Mouse (Mus musculus): ENCODE results near the gene Clec2d. TPM values are rescaled to one million over a fixed set of nuclear protein-coding genes. Genes with fewer than 3 reads are reported as not detected.
"Not testable (repeated sequence)": the region's sequence is repeated elsewhere in the genome, so short reads cannot be mapped to it uniquely, and the experiment has no call there.

Clec2d gene
- total and polyA plus RNA-seq, 2 experiments from 2014 or later, result 9.7 TPM; not detected in 1

DNA sequence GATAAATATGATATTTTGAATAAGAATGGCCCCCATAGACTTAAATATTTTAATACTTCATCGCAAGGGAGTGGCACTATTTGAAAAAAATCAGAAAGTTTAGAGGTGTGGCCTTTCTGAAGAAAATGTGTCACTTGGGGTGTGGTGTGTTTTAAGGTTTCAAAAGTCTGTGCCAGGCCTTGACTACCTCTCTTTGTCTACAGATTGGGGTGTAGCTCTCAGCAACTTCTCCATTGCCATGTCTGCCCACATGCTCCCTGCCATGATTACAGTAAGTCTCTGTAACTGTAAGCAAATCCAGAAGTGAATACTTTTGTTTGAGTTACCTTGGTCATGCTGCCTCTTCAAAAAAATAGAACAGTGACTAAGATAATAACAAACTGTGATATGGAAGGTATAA lies 16.8 kb upstream of the Clec2d start:
- no peaks in the 10 kb centered on the region for H3K36me3 ChIP-seq (ENCODE audit: insufficient read depth)
- TF ChIP-seq CTCF (IDR thresholded peaks at IDR 0.05; ENCODE audit: low read depth), result no peak
- ATAC-seq, result no peak
- H3K4me3 ChIP-seq (ENCODE audit: low read depth, low read length), result no peak overlapping the region
- 89% methylated on average over 1 of the region's 1 CpGs for WGBS
- no peak overlapping the region for H3K4me2 ChIP-seq (ENCODE audit: low read depth)
- H3K9ac ChIP-seq, result no peak overlapping the region
- no peak overlapping the region for H3K27ac ChIP-seq (ENCODE audit: low read depth, low read length)
- no peaks in the 10 kb centered on the region for H3K9me3 ChIP-seq (ENCODE audit: low read length)
- H3K27me3 ChIP-seq (ENCODE audit: insufficient read depth, low read length), result no peaks in the 10 kb centered on the region
- H3K4me1 ChIP-seq (ENCODE audit: insufficient read depth), result no peaks in the 10 kb centered on the region
- no peak for DNase-seq

- WGBS, result 95% methylated on average over 1 of the region's 1 CpGs
- H3K9me3 ChIP-seq (ENCODE audit: low read length), result no peaks in the 10 kb centered on the region
- no peak for ATAC-seq
Measured at GRCm38 (mm10) chr6:129170925-129171324, 9.5 kb upstream of the Clec2d start.

GRCm38 (mm10) chr6:129171675-129172074 lies 8.7 kb upstream of the Clec2d start:
- Histone ChIP-seq H3K9me3 (ENCODE audit: low read length) (no peaks in the 10 kb centered on the region), H3K4me3 (ENCODE audit: low read depth, low read length) (no peak overlapping the region), H3K9ac (no peak overlapping the region), H3K4me1 (ENCODE audit: insufficient read depth) (no peaks in the 10 kb centered on the region), H3K36me3 (ENCODE audit: insufficient read depth) (no peaks in the 10 kb centered on the region), H3K4me2 (ENCODE audit: low read depth) (no peak overlapping the region), H3K27ac (ENCODE audit: low read depth, low read length) (no peak overlapping the region), H3K27me3 (ENCODE audit: insufficient read depth, low read length) (no peaks in the 10 kb centered on the region)
- WGBS, result 93% methylated on average over 1 of the region's 1 CpGs
- no peak for TF ChIP-seq CTCF (IDR thresholded peaks at IDR 0.05; ENCODE audit: low read depth)
- ATAC-seq (no peak), DNase-seq (no peak)

More at GRCm38 (mm10) chr6:129170925-129171324, 9.5 kb upstream of the Clec2d start:
- Histone ChIP-seq H3K36me3 (ENCODE audit: insufficient read depth) (no peaks in the 10 kb centered on the region), H3K4me3 (ENCODE audit: low read depth, low read length) (no peak overlapping the region), H3K27me3 (ENCODE audit: insufficient read depth, low read length) (no peaks in the 10 kb centered on the region), H3K4me2 (ENCODE audit: low read depth) (no peak overlapping the region), H3K27ac (ENCODE audit: low read depth, low read length) (no peak overlapping the region), H3K4me1 (ENCODE audit: insufficient read depth) (no peaks in the 10 kb centered on the region), H3K9ac (no peak overlapping the region)
- no peak for DNase-seq
- TF ChIP-seq CTCF (IDR thresholded peaks at IDR 0.05; ENCODE audit: low read depth), result no peak

DNA sequence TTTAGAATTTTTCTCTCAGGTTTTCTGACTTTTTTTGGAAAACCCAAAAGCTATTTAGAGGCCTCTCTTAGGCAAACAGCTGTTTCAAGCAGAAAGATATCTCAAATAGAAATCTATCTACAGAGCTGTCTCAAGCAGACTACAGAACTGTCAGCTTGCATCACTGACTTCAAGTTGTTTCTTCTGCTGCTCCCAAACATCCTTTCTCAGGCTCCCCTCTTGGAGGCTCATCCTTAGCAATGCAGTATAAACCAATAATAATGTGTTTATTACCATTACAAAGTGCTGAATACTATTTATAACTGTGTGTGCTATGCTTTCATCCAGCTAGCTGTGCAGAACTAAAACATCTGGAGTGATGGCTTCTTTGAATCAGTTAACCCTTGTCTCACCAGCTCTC lies 5.6 kb upstream of the Clec2d start:
- no peak overlapping the region for H3K27ac ChIP-seq (ENCODE audit: low read depth, low read length)
- H3K4me1 ChIP-seq (ENCODE audit: insufficient read depth), result no peaks in the 10 kb centered on the region
- no peaks in the 10 kb centered on the region for H3K9me3 ChIP-seq (ENCODE audit: low read length)
- H3K27me3 ChIP-seq (ENCODE audit: insufficient read depth, low read length), result no peaks in the 10 kb centered on the region
- H3K36me3 ChIP-seq (ENCODE audit: insufficient read depth), result no peaks in the 10 kb centered on the region
- H3K9ac ChIP-seq, result no peak overlapping the region
- no peak overlapping the region for H3K4me2 ChIP-seq (ENCODE audit: low read depth)
- no peak for ATAC-seq
- no peak overlapping the region for H3K4me3 ChIP-seq (ENCODE audit: low read depth, low read length)
- TF ChIP-seq CTCF (IDR thresholded peaks at IDR 0.05; ENCODE audit: low read depth), result no peak
- DNase-seq, result no peak

- Histone ChIP-seq H3K27ac (ENCODE audit: low read depth, low read length) (no peak overlapping the region), H3K4me2 (ENCODE audit: low read depth) (no peak overlapping the region), H3K36me3 (ENCODE audit: insufficient read depth) (no peaks in the 10 kb centered on the region), H3K9ac (no peak overlapping the region), H3K9me3 (ENCODE audit: low read length) (no peaks in the 10 kb centered on the region), H3K4me1 (ENCODE audit: insufficient read depth) (no peaks in the 10 kb centered on the region), H3K27me3 (ENCODE audit: insufficient read depth, low read length) (no peaks in the 10 kb centered on the region), H3K4me3 (ENCODE audit: low read depth, low read length) (no peak overlapping the region)
- no peak for TF ChIP-seq CTCF (IDR thresholded peaks at IDR 0.05; ENCODE audit: low read depth)
- no peak for ATAC-seq
- DNase-seq, result no peak
Measured at GRCm38 (mm10) chr6:129175612-129176011, 4.8 kb upstream of the Clec2d start.

DNA sequence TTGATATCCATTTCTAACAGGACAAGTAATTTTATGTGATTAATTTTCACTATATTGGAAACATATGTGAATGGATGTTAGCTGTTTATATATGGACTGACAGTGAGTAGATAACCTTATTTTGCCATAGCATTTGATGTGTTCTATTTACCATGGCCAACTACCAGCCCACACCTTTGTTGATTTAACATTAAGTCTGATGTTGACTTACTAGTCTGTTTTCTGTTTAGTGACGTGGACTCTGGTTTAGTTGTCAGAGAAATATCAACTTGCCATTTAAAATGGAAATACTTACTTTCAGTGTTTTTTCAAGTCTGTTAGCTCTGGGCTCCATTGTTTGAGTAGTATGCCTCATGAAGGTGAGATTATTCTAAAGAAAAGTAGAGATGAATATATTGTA lies 3.8 kb upstream of the Clec2d start:
- no peak overlapping the region for H3K27ac ChIP-seq (ENCODE audit: low read depth, low read length)
- 91% methylated on average over 1 of the region's 1 CpGs for WGBS
- DNase-seq (no peak), ATAC-seq (no peak)
- no peaks in the 10 kb centered on the region for H3K36me3 ChIP-seq (ENCODE audit: insufficient read depth)
- no peak overlapping the region for H3K4me3 ChIP-seq (ENCODE audit: low read depth, low read length)
- no peaks in the 10 kb centered on the region for H3K9me3 ChIP-seq (ENCODE audit: low read length)
- no peak for TF ChIP-seq CTCF (IDR thresholded peaks at IDR 0.05; ENCODE audit: low read depth)
- H3K27me3 ChIP-seq (ENCODE audit: insufficient read depth, low read length), result no peaks in the 10 kb centered on the region
- no peaks in the 10 kb centered on the region for H3K4me1 ChIP-seq (ENCODE audit: insufficient read depth)
- no peak overlapping the region for H3K4me2 ChIP-seq (ENCODE audit: low read depth)
- H3K9ac ChIP-seq, result no peak overlapping the region

DNA sequence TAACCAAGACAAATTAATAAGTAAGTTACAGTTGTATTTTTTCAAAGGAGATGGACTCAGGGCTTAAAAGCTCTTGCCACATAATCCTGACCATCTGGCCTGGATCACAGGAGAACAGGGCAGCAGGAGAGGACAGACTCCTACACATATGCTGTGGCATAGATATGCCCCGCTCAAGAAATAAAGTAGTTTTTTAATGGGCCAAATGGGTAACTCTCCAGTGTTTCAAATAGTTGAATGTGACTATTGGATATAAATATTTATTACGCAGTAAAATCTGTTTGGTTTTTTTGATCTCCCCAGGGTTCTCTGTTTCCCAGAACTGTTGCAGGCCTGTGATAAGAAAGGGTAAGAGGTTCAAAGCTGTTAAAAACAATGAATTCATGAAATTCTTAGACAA lies 1.1 kb upstream of the Clec2d start:
- no peak overlapping the region for H3K4me3 ChIP-seq (ENCODE audit: low read depth, low read length)
- no peak overlapping the region for H3K27ac ChIP-seq (ENCODE audit: low read depth, low read length)
- no peaks in the 10 kb centered on the region for H3K27me3 ChIP-seq (ENCODE audit: insufficient read depth, low read length)
- no peak overlapping the region for H3K9ac ChIP-seq
- DNase-seq, result no peak
- no peaks in the 10 kb centered on the region for H3K4me1 ChIP-seq (ENCODE audit: insufficient read depth)
- no peak for ATAC-seq
- H3K36me3 ChIP-seq (ENCODE audit: insufficient read depth), result no peaks in the 10 kb centered on the region
- WGBS, result 79% methylated on average over 2 of the region's 2 CpGs
- H3K9me3 ChIP-seq (ENCODE audit: low read length), result no peaks in the 10 kb centered on the region
- no peak overlapping the region for H3K4me2 ChIP-seq (ENCODE audit: low read depth)
- TF ChIP-seq CTCF (IDR thresholded peaks at IDR 0.05; ENCODE audit: low read depth), result no peak

DNA sequence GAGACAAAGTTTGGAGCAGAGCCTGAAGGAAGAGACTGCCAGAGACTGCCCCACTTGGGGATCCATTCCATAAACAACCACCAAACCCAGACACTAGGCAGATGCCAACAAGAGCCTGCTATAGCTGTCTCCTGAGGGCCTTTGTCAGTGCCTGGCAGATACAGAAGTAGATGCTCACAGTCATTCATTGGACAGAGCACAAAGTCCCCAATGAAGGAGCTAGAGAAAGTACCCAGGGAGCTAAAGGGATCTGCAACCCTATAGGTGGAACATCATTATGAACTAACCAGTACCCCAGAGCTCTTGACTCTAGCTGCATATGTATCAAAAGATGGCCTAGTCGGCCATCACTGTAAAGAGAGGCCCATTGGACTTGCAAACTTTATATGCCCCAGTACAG lies 584 bp upstream of the Clec2d start:
- not testable (repeated sequence) for ATAC-seq; DNase-seq; H3K4me1 ChIP-seq (ENCODE audit: insufficient read depth); H3K27ac ChIP-seq (ENCODE audit: low read depth, low read length); H3K9ac ChIP-seq; H3K4me3 ChIP-seq (ENCODE audit: low read depth, low read length); H3K4me2 ChIP-seq (ENCODE audit: low read depth); H3K27me3 ChIP-seq (ENCODE audit: insufficient read depth, low read length); H3K9me3 ChIP-seq (ENCODE audit: low read length); H3K36me3 ChIP-seq (ENCODE audit: insufficient read depth)
- 64% methylated on average over 1 of the region's 1 CpGs for WGBS

Measured in forebrain, postnatal 0 days (tissue).